Comparison of ENCODE assay signal across 30 mouse cellular contexts in genomic region chr11:96015421-96015820, GRCm38 (mm10). TPM values are rescaled to one million over a fixed set of nuclear protein-coding genes. Genes with fewer than 3 reads are reported as not detected.
"Had no signal": no experiment of that assay in that cellular context is flagged by ENCODE, and none has a peak within 500 bp of the region (broad histone marks: within the 10 kb centered on the region; RNA-seq: fewer than 3 reads in every experiment).

No protein-coding gene starts in this region.

- ATAC-seq: midbrain, embryonic 13.5 days; midbrain, embryonic 16.5 days had no signal

- H3K36me3 ChIP-seq: kidney, embryonic 15.5 days; liver, embryonic 13.5 days; midbrain, embryonic 13.5 days; neural tube, embryonic 13.5 days had no signal

- H3K9ac ChIP-seq: kidney, embryonic 15.5 days; liver, embryonic 13.5 days; midbrain, embryonic 13.5 days had no signal

- DNase-seq: kidney, postnatal 10 days; kidney, postnatal 36 days; layer of hippocampus, postnatal 36 days; liver, embryonic 13.5 days; lung, adult 2 months; lung, postnatal 14 days; lung, postnatal 4 days; thymus, adult 18-20 months; thymus, postnatal 36 days had no signal

- H3K4me2 ChIP-seq: kidney, embryonic 15.5 days; liver, embryonic 13.5 days; midbrain, embryonic 13.5 days; neural tube, embryonic 13.5 days had no signal

- H3K27me3 ChIP-seq: liver, embryonic 13.5 days; midbrain, embryonic 13.5 days; neural tube, embryonic 13.5 days had no signal

- H3K27ac ChIP-seq: kidney, embryonic 15.5 days; left cerebral cortex, adult 2 months; liver, embryonic 13.5 days; midbrain, embryonic 13.5 days; neural tube, embryonic 13.5 days had no signal

- H3K4me3 ChIP-seq: kidney, embryonic 15.5 days; left cerebral cortex, adult 2 months; liver, embryonic 13.5 days; midbrain, embryonic 13.5 days; myocyte; neural tube, embryonic 13.5 days had no signal

- H3K4me1 ChIP-seq: neural tube, embryonic 13.5 days had no signal

- H3K9me3 ChIP-seq: kidney, embryonic 15.5 days; liver, embryonic 13.5 days; midbrain, embryonic 13.5 days; neural tube, embryonic 13.5 days had no signal

RNA-seq across cellular contexts. Expression of gene Gip, which starts 8.9 kb away (rescaled TPM):
- total RNA-seq: layer of hippocampus, adult 8-10 months; layer of hippocampus, postnatal 10 days; layer of hippocampus, postnatal 36 days; left cerebral cortex, adult 2 months; left cerebral cortex, postnatal 10 days; left cerebral cortex, postnatal 36 days; liver, adult 2 months; megakaryocyte progenitor cell, adult 5-6 weeks; megakaryocyte-erythroid progenitor cell, adult 5-6 weeks; monocyte, adult 5-6 weeks; neutrophil, adult 5-6 weeks had no signal
- polyA plus RNA-seq: kidney, embryonic 15.5 days; limb, embryonic 11.5 days; limb, embryonic 14.5 days; liver, adult 2 months; liver, embryonic 13.5 days; lung, adult 2 months; lung, embryonic 16.5 days; midbrain, embryonic 13.5 days; midbrain, embryonic 16.5 days; myocyte; neural tube, embryonic 13.5 days; spleen, adult 2 months; urinary bladder, adult 2 months had no signal

RNA-seq across cellular contexts. Expression of gene Igf2bp1, which starts 9.7 kb away (rescaled TPM):
- total RNA-seq: layer of hippocampus, adult 8-10 months; layer of hippocampus, postnatal 36 days; liver, adult 2 months; megakaryocyte progenitor cell, adult 5-6 weeks; monocyte, adult 5-6 weeks; neutrophil, adult 5-6 weeks had no signal
- polyA plus RNA-seq: liver, adult 2 months; small intestine, adult 2 months; spleen, adult 2 months had no signal
